Mouse (Mus musculus): ENCODE data around the gene Frmd4b.

DNA sequence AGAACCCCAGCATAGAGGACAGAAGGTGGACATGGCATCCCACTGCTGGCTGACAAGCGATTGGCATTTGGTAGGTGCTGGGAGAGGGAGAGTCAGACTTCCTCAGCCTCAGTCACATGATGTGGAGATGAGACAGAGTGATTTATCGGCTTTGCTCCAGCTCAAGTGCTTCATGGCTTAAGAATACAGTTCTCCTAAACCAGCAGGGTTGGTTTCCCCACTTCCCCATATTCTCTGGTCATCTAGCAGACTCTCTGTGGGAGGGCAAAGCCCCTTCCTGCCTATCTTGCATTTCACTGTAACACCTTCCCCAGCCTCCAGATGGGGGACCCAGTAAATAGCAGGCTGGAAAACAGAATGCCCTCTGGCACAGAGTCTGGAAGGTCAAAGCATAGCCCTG, 160.1 kb downstream of the Frmd4b start:
- TF ChIP-seq POLR2A (IDR thresholded peaks at IDR 0.05; ENCODE audit: insufficient read length, low read depth) (no peak), USF1 (IDR thresholded peaks at IDR 0.05; ENCODE audit: low read depth) (no peak), MAX (IDR thresholded peaks at IDR 0.05; ENCODE audit: low read depth) (no peak), POLR2AphosphoS2 (IDR thresholded peaks at IDR 0.05; ENCODE audit: insufficient read length, low read depth) (no peak), MYOD1 (IDR thresholded peaks at IDR 0.05; ENCODE audit: control insufficient read depth in 1 of 3, insufficient read length in 2 of 3, low read depth in 2 of 3) (no peak), SRF (IDR thresholded peaks at IDR 0.05; ENCODE audit: control insufficient read depth, insufficient read length, low read depth) (no peak), E2F4 (IDR thresholded peaks at IDR 0.05; ENCODE audit: insufficient read depth) (no peak), TCF12 (IDR thresholded peaks at IDR 0.05; ENCODE audit: insufficient read depth, poor library complexity, severe bottlenecking) (no peak), MYOG (IDR thresholded peaks at IDR 0.05; ENCODE audit: control insufficient read depth in 1 of 3, insufficient read depth in 1 of 3, insufficient read length in 2 of 3, low read depth in 2 of 3) (no peak)
